Mouse (Mus musculus) cerebellum, adult 8-10 months (tissue): Measurements from ENCODE around the gene Arf1.

Experiments
- DNase-seq: peaks from one replicate; pipeline ENCODE4 v3.0.0; 2022

Arf1 gene

GRCm38 (mm10) chr11:59228122-59228953 is at the start of gene Arf1:
Arf1 (minus strand) TSS chr11:59228270.
- peak; percentile 96 for DNase-seq

- no peak for DNase-seq
Observed at GRCm38 (mm10) chr11:59276877-59277276, 48.8 kb upstream of the Arf1 start.

- DNase-seq = no peak
Observed at GRCm38 (mm10) chr11:59274184-59274583, 46.1 kb upstream of the Arf1 start.

- DNase-seq = no peak
Observed at GRCm38 (mm10) chr11:59266727-59267126, 38.7 kb upstream of the Arf1 start.

- DNase-seq = no peak
Observed at GRCm38 (mm10) chr11:59265154-59265813, 37.2 kb upstream of the Arf1 start.

DNA sequence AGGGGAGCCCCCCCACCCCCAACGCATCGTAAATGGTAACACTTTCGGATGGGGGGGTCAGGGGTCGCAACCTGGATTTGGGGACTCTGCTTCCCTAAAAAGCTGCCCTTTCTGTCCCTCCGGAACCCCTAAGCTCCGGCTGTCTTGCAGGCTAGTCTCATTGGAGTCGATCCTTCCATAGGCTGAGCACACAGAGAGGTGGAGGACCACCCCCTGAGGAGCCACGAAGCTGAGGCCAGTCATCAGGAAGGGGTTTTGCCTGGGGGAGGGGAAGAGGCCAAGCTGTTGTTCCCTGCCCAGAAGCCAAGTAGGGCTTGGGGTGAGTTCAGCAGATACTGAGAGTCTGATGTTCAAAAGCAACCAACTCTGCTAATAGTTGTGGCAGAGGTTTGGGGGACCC is 36.5 kb upstream of the Arf1 start:
- DNase-seq = no peak

GRCm38 (mm10) chr11:59263870-59264563 is 35.9 kb upstream of the Arf1 start:
- no peak for DNase-seq

DNA sequence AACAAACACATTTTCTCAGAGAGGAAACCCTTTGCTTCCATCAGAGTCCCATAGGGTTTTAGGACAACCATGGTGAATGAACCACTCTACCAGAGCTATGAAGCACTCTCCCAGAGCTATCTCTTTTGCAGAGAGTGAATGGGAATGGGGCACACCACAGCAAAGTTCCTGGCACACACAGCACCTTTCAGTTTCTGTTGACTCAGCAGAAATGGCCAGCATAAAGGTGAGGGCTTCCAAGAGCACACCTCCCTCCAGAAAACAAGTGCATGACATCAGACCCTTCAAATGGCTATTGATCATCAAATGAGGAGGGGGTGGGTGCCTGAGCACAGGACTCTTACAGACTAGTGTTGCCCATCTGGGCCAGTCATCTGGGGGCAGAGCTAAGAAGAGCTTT is 34.2 kb upstream of the Arf1 start:
- no peak for DNase-seq

GRCm38 (mm10) chr11:59260706-59261493 is 32.8 kb upstream of the Arf1 start:
- no peak for DNase-seq

DNA sequence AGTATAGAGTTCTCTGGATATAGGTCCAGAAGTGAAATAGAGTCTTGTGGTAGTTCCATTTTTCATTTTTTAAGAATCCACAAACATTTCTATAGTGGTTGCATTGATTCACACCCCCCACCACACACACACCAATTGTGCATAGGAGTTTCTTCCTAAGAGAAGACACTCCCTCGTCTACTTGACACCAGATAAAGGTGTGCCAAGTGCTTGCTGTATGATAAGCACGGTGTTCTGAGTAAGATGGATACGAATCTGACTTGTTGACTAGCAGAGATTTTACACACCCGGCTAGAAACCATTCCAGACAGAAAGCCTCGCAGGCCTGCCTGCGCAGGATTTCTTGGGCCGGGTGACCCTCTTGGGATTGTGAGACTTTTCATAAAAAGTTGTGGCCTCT is 31.6 kb upstream of the Arf1 start:
- no peak for DNase-seq

GRCm38 (mm10) chr11:59248101-59248500 is 20.0 kb upstream of the Arf1 start:
- DNase-seq = no peak

DNA sequence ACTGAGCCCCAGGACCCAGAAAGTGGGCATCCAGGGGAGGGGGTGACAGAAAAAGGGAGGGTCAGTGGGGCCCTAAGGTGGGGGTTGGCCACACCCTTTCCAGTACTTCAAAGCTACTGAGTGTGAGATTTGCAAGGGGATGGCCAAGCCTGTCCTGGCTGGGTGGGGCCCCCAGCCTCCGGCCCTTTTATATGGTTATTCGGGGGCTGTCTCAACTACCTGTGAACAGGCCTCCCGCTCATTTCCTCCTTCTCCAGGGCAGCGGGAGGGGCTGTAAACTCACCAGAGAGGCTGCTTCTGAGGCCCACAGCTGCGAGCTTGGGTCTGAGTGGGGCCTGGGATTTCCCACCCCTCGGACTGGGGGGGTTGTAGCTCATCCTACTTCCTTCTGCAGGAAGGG is 15.8 kb upstream of the Arf1 start:
- no peak for DNase-seq

DNA sequence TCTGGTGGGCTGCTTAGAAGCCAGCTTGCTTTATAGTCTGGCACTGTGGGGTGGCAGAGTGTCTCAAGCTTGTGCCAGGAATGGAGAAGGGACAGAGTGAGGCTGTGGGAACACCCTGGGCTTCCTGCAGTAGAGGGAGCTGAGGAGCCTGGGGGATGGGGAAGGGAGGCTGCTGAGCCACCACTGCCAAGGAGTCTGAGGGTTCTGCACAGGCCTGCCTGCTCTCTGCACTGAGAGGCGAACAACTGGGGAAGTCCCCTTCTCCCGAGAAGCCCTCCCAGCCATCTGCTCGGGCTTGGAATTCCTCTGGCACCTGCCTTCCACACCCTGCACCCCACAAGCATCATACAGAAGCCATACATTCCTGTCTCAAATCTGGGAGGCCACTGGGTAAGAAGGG is 13.8 kb upstream of the Arf1 start:
- no peak for DNase-seq

GRCm38 (mm10) chr11:59239796-59240195 is 11.7 kb upstream of the Arf1 start:
- DNase-seq = no peak

DNA sequence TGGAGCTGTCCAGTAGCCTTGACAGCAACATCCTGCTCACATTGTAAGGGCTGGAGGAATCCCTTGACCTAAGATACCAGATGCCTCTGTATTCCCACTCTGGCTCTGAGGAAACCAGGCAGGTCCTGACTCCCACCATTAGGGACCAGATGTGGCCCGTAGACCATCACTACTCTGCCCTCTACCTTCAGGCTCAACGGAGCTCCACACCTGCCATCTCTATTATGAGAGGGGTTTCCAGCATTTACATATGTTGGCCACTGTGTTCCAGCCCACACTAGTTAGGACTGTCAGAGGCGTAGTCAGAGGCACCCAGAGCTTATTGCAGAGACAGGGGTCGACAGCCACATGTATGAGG is 11.3 kb upstream of the Arf1 start:
- DNase-seq = no peak

DNA sequence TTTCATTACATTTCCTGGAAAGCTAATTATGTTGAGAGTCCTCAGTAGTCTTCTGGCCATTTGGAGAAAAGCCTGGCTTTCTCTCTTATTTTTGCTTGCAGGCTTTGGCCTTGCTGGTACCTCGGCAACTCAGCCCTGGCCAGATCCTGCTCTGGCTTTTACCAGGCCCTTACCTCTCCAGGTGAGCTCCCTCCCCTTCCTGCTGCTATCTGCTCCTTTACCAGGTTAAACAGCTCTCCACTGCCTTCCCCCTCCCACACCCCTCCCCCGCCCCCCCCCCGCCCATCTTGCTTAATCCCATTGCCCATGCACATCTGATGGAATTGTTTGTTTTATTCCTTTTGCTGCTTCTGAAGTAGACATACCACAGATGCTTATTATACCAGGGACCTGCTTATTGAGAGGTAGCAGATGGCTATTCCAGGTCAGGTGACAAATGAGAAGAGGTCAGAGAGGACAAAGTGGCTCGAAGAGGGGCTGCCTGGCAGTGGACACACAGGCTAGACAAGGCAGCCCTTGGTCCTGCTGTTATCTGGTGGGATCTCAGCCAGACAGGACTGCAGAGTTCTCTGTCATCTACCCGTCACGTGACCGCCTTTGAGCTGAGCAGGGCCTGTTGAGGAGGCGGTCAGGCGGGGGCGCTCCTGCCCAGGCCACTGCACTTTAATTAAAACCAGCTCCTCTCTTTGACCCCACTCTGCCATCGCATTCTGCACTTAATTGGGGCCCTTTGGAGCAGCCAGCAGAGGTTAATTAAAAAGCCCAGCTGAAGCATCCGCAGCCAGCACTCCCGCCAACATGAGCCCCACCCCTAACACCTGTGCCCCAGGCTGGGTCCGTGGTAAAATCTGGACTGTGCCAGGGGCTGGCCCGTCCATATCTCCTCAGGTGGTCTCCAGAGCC is 10.7 kb upstream of the Arf1 start:
- DNase-seq = peak; percentile 79

DNA sequence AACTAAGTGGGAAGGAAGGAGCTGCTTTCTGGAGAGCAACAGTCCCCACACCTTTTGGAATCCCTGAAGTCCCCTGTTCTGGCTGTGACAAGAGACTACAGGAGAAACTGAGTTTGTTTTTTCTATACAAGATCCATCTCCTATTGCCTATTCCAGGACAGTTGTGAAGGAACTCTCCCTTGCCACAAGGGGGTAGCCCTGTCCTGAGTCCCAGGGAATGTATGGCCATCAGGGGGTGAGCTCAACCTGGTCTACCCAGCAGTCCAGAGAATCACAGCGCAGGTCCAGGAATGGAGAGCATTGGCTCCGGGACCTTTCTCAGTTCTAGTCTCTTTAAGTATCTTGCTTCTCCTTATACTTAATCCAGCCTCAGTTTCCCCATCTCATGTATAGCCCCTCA is 4.7 kb upstream of the Arf1 start:
- DNase-seq = no peak

GRCm38 (mm10) chr11:59230144-59230760 is 2.2 kb upstream of the Arf1 start:
- peak; percentile 57 for DNase-seq

- DNase-seq = no peak
Observed at GRCm38 (mm10) chr11:59227604-59228121, 407 bp downstream of the Arf1 start.

DNA sequence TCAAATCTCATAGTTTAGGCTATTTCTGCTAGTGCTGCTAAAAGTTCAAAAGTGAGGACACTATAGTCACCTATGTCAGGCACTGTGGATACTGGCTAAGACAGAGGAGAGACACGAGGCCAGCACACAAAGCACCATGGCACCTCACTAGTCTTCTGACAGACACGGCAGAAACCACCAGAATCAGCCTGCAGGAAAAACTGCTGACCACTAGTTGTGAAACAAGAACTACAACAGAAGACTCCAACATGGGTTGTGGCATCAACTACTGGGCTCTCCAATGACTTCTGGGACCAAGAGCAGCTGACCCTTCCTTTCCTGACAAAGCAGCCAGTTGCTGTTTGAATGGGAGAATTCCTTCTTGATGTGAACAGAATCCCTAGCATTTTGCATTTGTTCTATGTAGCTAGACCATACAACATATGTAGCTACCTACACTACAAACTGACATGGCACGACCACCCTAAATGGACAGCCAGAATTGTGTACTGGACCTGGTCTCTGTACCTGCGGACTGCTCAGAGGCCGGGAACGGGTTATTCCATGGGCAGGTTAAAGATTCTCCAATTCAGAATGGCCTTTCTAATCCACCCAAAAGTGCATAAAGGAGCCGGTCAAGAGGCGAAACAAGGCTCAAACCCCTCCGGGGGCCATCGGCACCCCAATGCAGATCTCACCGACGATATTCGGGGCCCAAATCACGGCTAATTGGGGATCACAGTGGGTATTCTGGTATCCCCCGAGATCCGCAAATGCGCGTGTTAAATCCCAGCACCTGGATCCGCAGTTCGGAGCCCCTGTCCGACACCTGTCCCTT is 1.1 kb downstream of the Arf1 start:
- no peak for DNase-seq
